Mouse (Mus musculus) forebrain, embryonic 16.5 days (tissue): ENCODE measurements around the gene Tas2r139. TPM values are rescaled to one million over a fixed set of nuclear protein-coding genes. Genes with fewer than 3 reads are reported as not detected.
"Not testable (repeated sequence)": the region's sequence is repeated elsewhere in the genome, so short reads cannot be mapped to it uniquely, and the experiment has no call there.

Source experiments
- ATAC-seq: fragments of 200-750 bp; cut with Nextera tagmentation; 2 replicates; pipeline ENCODE4 v1.8.0; 2017; ENCODE audit warnings: mild to moderate bottlenecking, moderate library complexity
- H3K27ac ChIP-seq: fragments of 300-500 bp; sonication (generic); 2 replicates; pipeline ENCODE4 v1.5.1; 2014; ENCODE audit warnings: low read length, control low read depth
- H3K27me3 ChIP-seq: fragments of 300-500 bp; sonication (generic); replicated peaks from 2 replicates; pipeline ENCODE4 v1.6.1; 2014; ENCODE audit warnings: low read length; ENCODE audit not compliant: control insufficient read depth, insufficient read depth
- H3K36me3 ChIP-seq: fragments of 300-500 bp; sonication (generic); 2 replicates; pipeline ENCODE4 v1.6.1; 2014; ENCODE audit not compliant: control insufficient read depth, insufficient read depth
- H3K4me1 ChIP-seq: fragments of 300-500 bp; sonication (generic); replicated peaks from 2 replicates; pipeline ENCODE4 v1.6.1; 2014; ENCODE audit warnings: low read length; ENCODE audit not compliant: control insufficient read depth, insufficient read depth
- H3K4me2 ChIP-seq: fragments of 300-500 bp; sonication (generic); 2 replicates; pipeline ENCODE4 v1.6.1; 2014; ENCODE audit warnings: mild to moderate bottlenecking, low read length, control low read depth
- H3K4me3 ChIP-seq: fragments of 300-500 bp; sonication (generic); replicated peaks from 2 replicates; pipeline ENCODE4 v1.5.1; 2014; ENCODE audit warnings: mild to moderate bottlenecking, low read length, control low read depth
- H3K9ac ChIP-seq: fragments of 300-500 bp; sonication (generic); replicated peaks from 2 replicates; pipeline ENCODE4 v1.6.1; 2014; ENCODE audit warnings: low read depth, low read length, control low read depth
- H3K9me3 ChIP-seq: fragments of 300-500 bp; sonication (generic); 2 replicates; pipeline ENCODE4 v1.6.1; 2016; ENCODE audit warnings: low read length; ENCODE audit not compliant: control insufficient read depth
- WGBS: fragments of 180-500 bp; shearing (Covaris S2); extraction: QIAGEN DNeasy Blood & Tissue Kit; methylation state at CpG from one replicate; pipeline ENCODE4 v1.1.7; 2014; 5-methylcytosine and 5-hydroxymethylcytosine counted together
- polyA plus RNA-seq: library from polyadenylated mRNA; unstranded; fragments of >200 nt; fragmentation: Nextera tagmentation; extraction: Ambion mirVana; gene quantifications from 2 replicates; pipeline ENCODE4 v1.2.1, GENCODE M21; 2015

Gene Tas2r139
- not detected in 2 replicates for polyA plus RNA-seq

DNA sequence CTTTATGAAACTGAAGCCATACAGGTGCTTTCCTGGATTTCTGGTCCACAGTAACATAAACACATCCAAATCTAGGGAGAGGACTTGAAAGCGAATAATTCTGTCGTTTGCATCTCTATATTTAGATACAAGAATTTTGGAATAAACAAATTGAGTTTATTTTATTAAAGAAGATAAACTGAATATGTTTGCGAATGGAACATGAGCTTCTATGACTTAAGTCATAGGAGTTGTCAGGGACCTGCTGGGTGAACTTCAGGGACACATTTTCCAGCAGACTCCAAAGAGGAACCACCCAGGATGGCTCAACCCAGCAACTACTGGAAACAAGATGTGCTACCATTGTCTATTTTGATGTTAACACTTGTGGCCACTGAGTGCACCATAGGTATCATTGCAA is at the start of gene Tas2r139:
Tas2r139 (plus strand) TSS at position 301 of the 400 bp plus-strand sequence.
- H3K27ac ChIP-seq = no peak within 1 kb of the TSS
- H3K27me3 ChIP-seq = no peaks in the 10 kb centered on the region
- no peak within 1 kb of the TSS for H3K4me3 ChIP-seq
- no peaks in the 10 kb centered on the region for H3K4me1 ChIP-seq
- ATAC-seq = no peak
- H3K4me2 ChIP-seq = no peak within 1 kb of the TSS
- no peaks in the 10 kb centered on the region for H3K36me3 ChIP-seq
- H3K9ac ChIP-seq = no peak within 1 kb of the TSS
- no peaks in the 10 kb centered on the region for H3K9me3 ChIP-seq
- 81% methylated on average over 3 of the region's 3 CpGs for WGBS

DNA sequence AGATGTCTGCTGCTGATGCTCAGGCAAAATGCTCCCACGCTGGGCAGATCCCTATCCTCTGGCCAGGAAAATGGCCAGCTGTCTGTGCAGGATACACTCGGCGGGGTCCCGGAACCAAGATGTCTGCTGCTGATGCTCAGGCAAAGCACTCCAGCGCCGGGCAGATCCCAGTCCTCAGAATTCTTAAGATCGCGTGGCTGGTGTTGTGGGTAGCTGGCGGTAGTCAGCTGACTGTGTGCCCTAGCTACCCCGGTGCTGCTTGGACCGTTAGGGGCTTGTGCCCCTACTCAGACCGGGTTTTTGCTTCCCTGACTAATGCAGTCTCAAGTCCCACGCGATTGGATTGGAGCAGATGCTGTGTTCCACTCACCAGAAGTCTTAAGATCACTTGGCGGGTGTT is 10.4 kb downstream of the Tas2r139 start:
- 82% methylated on average over 14 of the region's 15 CpGs for WGBS

DNA sequence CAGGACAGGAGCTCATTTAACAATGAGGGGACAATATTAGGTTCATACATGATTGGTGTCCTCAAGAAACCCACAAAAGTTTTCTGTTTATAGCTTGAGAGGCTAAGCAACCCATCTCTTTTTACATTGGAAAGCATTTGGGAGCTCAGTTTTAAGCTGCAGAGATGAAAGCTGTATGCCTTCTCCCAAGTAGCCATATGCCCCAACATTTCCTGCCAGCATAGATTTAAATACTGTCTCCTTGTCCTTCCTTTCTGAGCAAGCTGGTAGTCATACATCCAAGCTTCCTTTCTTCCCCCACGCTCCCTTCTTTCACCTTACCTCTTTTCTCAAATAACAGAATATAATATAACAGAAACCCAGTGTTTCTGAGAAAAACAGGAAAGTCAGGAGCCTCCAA is 41.7 kb downstream of the Tas2r139 start:
- H3K27me3 ChIP-seq = no peaks in the 10 kb centered on the region
- no peak overlapping the region for H3K4me2 ChIP-seq
- no peak overlapping the region for H3K9ac ChIP-seq
- peaks cover 3% of the 10 kb centered on the region; the same call in 1 of the 2 replicates for H3K9me3 ChIP-seq
- ATAC-seq = no peak
- no peak overlapping the region for H3K27ac ChIP-seq
- no peak overlapping the region for H3K4me3 ChIP-seq
- H3K4me1 ChIP-seq = no peaks in the 10 kb centered on the region
- H3K36me3 ChIP-seq = no peaks in the 10 kb centered on the region
- 71% methylated on average over 1 of the region's 1 CpGs for WGBS

More for the DNA sequence above, 10.4 kb downstream of the Tas2r139 start:
- not testable (repeated sequence) for H3K4me2 ChIP-seq, H3K27ac ChIP-seq, H3K36me3 ChIP-seq, ATAC-seq, H3K4me3 ChIP-seq, H3K27me3 ChIP-seq, H3K9me3 ChIP-seq, H3K9ac ChIP-seq, H3K4me1 ChIP-seq

DNA sequence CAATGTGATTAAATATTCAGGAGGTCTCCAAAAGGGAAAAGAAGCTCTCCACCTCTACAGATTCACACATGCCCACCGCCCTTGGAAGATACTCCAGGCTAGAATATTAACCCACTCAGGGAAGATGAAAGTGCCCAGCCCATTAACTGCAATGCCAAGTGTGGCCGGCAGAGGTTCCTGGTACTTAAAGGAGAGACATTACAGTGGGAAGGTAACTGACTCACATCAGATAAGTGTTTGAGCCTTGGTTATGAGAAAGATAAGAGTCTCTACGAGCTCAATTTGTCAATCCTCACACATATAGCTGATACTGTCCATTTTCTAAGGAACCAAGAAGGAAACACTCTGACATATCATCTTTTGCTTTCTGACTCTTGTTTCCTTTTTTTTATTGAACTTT is 45.5 kb downstream of the Tas2r139 start:
- H3K36me3 ChIP-seq = no peaks in the 10 kb centered on the region
- 59% methylated on average over 3 of the region's 3 CpGs for WGBS
- no peak overlapping the region for H3K4me3 ChIP-seq
- H3K4me2 ChIP-seq = no peak overlapping the region
- no peaks in the 10 kb centered on the region for H3K4me1 ChIP-seq
- no peak overlapping the region for H3K9ac ChIP-seq
- no peak overlapping the region for H3K27ac ChIP-seq
- H3K9me3 ChIP-seq = no peaks in the 10 kb centered on the region
- no peak for ATAC-seq
- H3K27me3 ChIP-seq = no peaks in the 10 kb centered on the region

Other genes with a start within 250 kb of the Tas2r139 start
- gene Sval1, start 189.3 kb upstream of the Tas2r139 start, polyA plus RNA-seq = not detected in 2 replicates
- gene Sval3, start 172.8 kb upstream of the Tas2r139 start, polyA plus RNA-seq = not detected in 2 replicates
- not detected in 2 replicates for gene Sva, start 102.5 kb upstream of the Tas2r139 start, polyA plus RNA-seq
- gene Tas2r144, start 74.4 kb downstream of the Tas2r139 start, polyA plus RNA-seq = not detected in 2 replicates
- gene Gstk1, start 105.0 kb downstream of the Tas2r139 start, polyA plus RNA-seq = 8.2 and 10.1 TPM in 2 replicates
- gene Tmem139, start 121.0 kb downstream of the Tas2r139 start, polyA plus RNA-seq = 0.21 and 0.24 TPM in 2 replicates
- 62.1 and 72.2 TPM in 2 replicates for gene Casp2, start 124.0 kb downstream of the Tas2r139 start, polyA plus RNA-seq
- gene Clcn1, start 145.7 kb downstream of the Tas2r139 start, polyA plus RNA-seq = 1.6 and 2.0 TPM in 2 replicates
- 5.3 and 7.1 TPM in 2 replicates for gene Fam131b, start 183.7 kb downstream of the Tas2r139 start, polyA plus RNA-seq
- 33.6 and 37.1 TPM in 2 replicates for gene Zyx, start 208.7 kb downstream of the Tas2r139 start, polyA plus RNA-seq
- gene Epha1, start 232.3 kb downstream of the Tas2r139 start, polyA plus RNA-seq = 0.14 and 0.27 TPM in 2 replicates